Comparison of ENCODE assay signal across 11 mouse cellular contexts in genomic region chr11:99265220-99265619, GRCm38 (mm10). TPM values are rescaled to one million over a fixed set of nuclear protein-coding genes. Genes with fewer than 3 reads are reported as not detected.
DNase-seq lines count a peak whose midpoint lies in the region; ATAC-seq and TF ChIP-seq lines count a peak whose summit lies in the region.
"Had no signal": no experiment of that assay in that cellular context is flagged by ENCODE, and none has a peak within 500 bp of the region (broad histone marks: within the 10 kb centered on the region; RNA-seq: fewer than 3 reads in every experiment).

No protein-coding gene starts in this region.

- no peaks in the 10 kb centered on the region for H3K9me3 ChIP-seq in neural tube, embryonic 15.5 days (replicated peaks)
- H3K9me3 ChIP-seq in midbrain, embryonic 15.5 days, result no peaks in the 10 kb centered on the region
- H3K9me3 ChIP-seq: forebrain, embryonic 13.5 days had no signal

- H3K4me2 ChIP-seq in neural tube, embryonic 15.5 days, result no peak overlapping the region
- H3K4me2 ChIP-seq in midbrain, embryonic 15.5 days, result no peak overlapping the region
- H3K4me2 ChIP-seq: forebrain, embryonic 13.5 days had no signal

- DNase-seq in gastrocnemius, adult 2 months, result no peak
- DNase-seq in gastrocnemius, postnatal 4 days (ENCODE audit: low spot score in 2 of 2), result no peak
- peak; percentile 37 to 53 for DNase-seq in cerebellum, postnatal 10 days
- DNase-seq in heart, postnatal 4 days, result peak; percentile 50
- no peak for DNase-seq in thymus, adult 18-20 months
- no peak for DNase-seq in urinary bladder, postnatal 10 days (ENCODE audit: low spot score)

- H3K36me3 ChIP-seq in neural tube, embryonic 15.5 days, result no peaks in the 10 kb centered on the region
- H3K36me3 ChIP-seq in midbrain, embryonic 15.5 days (replicated peaks), result no peaks in the 10 kb centered on the region

- no peaks in the 10 kb centered on the region for H3K27me3 ChIP-seq in neural tube, embryonic 15.5 days (replicated peaks)
- H3K27me3 ChIP-seq in midbrain, embryonic 15.5 days (replicated peaks), result no peaks in the 10 kb centered on the region
- H3K27me3 ChIP-seq: forebrain, embryonic 13.5 days had no signal

- TF ChIP-seq CTCF in gastrocnemius, adult 2 months (IDR thresholded peaks at IDR 0.05), result no peak

- ATAC-seq in neural tube, embryonic 15.5 days (ENCODE audit: low FRiP score), result no peak
- no peak for ATAC-seq in midbrain, embryonic 15.5 days (replicated peaks)
- ATAC-seq: forebrain, embryonic 13.5 days had no signal

- no peak overlapping the region for H3K4me3 ChIP-seq in gastrocnemius, adult 2 months
- no peak overlapping the region for H3K4me3 ChIP-seq in neural tube, embryonic 15.5 days (replicated peaks)
- H3K4me3 ChIP-seq in midbrain, embryonic 15.5 days, result no peak overlapping the region
- H3K4me3 ChIP-seq: forebrain, embryonic 13.5 days had no signal

- 74% methylated on average over 9 of the region's 9 CpGs for WGBS in neural tube, embryonic 15.5 days
- WGBS in midbrain, embryonic 15.5 days, result 72% methylated on average over 9 of the region's 9 CpGs

- no peak overlapping the region for H3K9ac ChIP-seq in neural tube, embryonic 15.5 days (replicated peaks)
- no peak overlapping the region for H3K9ac ChIP-seq in midbrain, embryonic 15.5 days
- H3K9ac ChIP-seq: forebrain, embryonic 13.5 days had no signal

- peak overlapping the region; percentile 6; the same call in 1 of the 2 replicates for H3K27ac ChIP-seq in gastrocnemius, adult 2 months
- H3K27ac ChIP-seq in neural tube, embryonic 15.5 days (replicated peaks), result peak overlapping the region; percentile 41; the same call in 1 of the 2 replicates
- no peak overlapping the region for H3K27ac ChIP-seq in midbrain, embryonic 15.5 days
- H3K27ac ChIP-seq: forebrain, embryonic 13.5 days had no signal

- intact Hi-C loops in gastrocnemius, adult 2 months (cut with DNase I), result no loop called here

- H3K4me1 ChIP-seq in neural tube, embryonic 15.5 days, result peaks cover 6% of the 10 kb centered on the region; the same call in 1 of the 2 replicates
- peaks cover 2% of the 10 kb centered on the region; the same call in 1 of the 2 replicates for H3K4me1 ChIP-seq in midbrain, embryonic 15.5 days
- H3K4me1 ChIP-seq: forebrain, embryonic 13.5 days had no signal

RNA-seq across cellular contexts. Expression of gene Krt24, which starts 19.8 kb away (rescaled TPM):
- total RNA-seq in gastrocnemius, adult 2 months (2021), result not detected
- not detected for total RNA-seq in gastrocnemius, postnatal 4 days (2021)
- total RNA-seq in heart, postnatal 4 days (2021), result not detected
- not detected in 2 replicates for polyA plus RNA-seq in neural tube, embryonic 15.5 days (2015; fragmentation: Nextera tagmentation; extraction: Ambion mirVana)
- polyA plus RNA-seq in midbrain, embryonic 15.5 days (2015; fragmentation: Nextera tagmentation; extraction: Ambion mirVana), result not detected in 2 replicates
- polyA plus RNA-seq: forebrain, embryonic 13.5 days; midbrain, embryonic 14.5 days had no signal

RNA-seq across cellular contexts. Expression of gene Krt222, which starts 21.3 kb away (rescaled TPM):
- total RNA-seq in gastrocnemius, adult 2 months (2021), result 1 to 10 TPM; 2.0 to 6.1 TPM
- 1 to 10 TPM; 2.0 to 2.6 TPM for total RNA-seq in gastrocnemius, postnatal 4 days (2021)
- total RNA-seq in heart, postnatal 4 days (2021), result 1 to 10 TPM; 7.5 to 8.2 TPM
- polyA plus RNA-seq in neural tube, embryonic 15.5 days (2015; fragmentation: Nextera tagmentation; extraction: Ambion mirVana), result 11.9 and 12.7 TPM in 2 replicates
- polyA plus RNA-seq in midbrain, embryonic 15.5 days (2015; fragmentation: Nextera tagmentation; extraction: Ambion mirVana), result 6.8 and 8.1 TPM in 2 replicates

RNA-seq across cellular contexts. Expression of gene Smarce1, which starts 34.4 kb away (rescaled TPM):
- total RNA-seq in gastrocnemius, adult 2 months (2021), result 10 to 100 TPM; 33.2 to 33.4 TPM
- 10 to 100 TPM; 92.4 to 98.6 TPM for total RNA-seq in gastrocnemius, postnatal 4 days (2021)
- 10 to 100 TPM; 92.8 to 99.8 TPM for total RNA-seq in heart, postnatal 4 days (2021)
- 221 and 227 TPM in 2 replicates for polyA plus RNA-seq in neural tube, embryonic 15.5 days (2015; fragmentation: Nextera tagmentation; extraction: Ambion mirVana)
- 322 and 331 TPM in 2 replicates for polyA plus RNA-seq in midbrain, embryonic 15.5 days (2015; fragmentation: Nextera tagmentation; extraction: Ambion mirVana)

RNA-seq across cellular contexts. Expression of gene Krt25, which starts 57.5 kb away (rescaled TPM):
- total RNA-seq in gastrocnemius, adult 2 months (2021), result not detected
- total RNA-seq in gastrocnemius, postnatal 4 days (2021), result under 1 TPM in 1 of 2 experiments, not detected in 1; 0.21 TPM
- under 1 TPM; 0.14 to 0.31 TPM for total RNA-seq in heart, postnatal 4 days (2021)
- polyA plus RNA-seq in neural tube, embryonic 15.5 days (2015; fragmentation: Nextera tagmentation; extraction: Ambion mirVana), result 0.61 and 0.77 TPM in 2 replicates
- polyA plus RNA-seq in midbrain, embryonic 15.5 days (2015; fragmentation: Nextera tagmentation; extraction: Ambion mirVana), result 0.11 and 0.22 TPM in 2 replicates
- polyA plus RNA-seq: forebrain, embryonic 13.5 days; limb, embryonic 11.5 days; midbrain, embryonic 14.5 days had no signal

Comparison
In these comparisons a context has a peak if more than half of its experiments do, and no peak if none do; other contexts are left out.
1. DNase-seq: peak in cerebellum, postnatal 10 days (2 of 2) and heart, postnatal 4 days (single experiment); none in gastrocnemius, adult 2 months (single experiment), gastrocnemius, postnatal 4 days (0 of 2), thymus, adult 18-20 months (0 of 2) and urinary bladder, postnatal 10 days (single experiment).